Mouse (Mus musculus) neural tube, embryonic 11.5 days (tissue): ENCODE measurements around the gene Hacl1. TPM values are rescaled to one million over a fixed set of nuclear protein-coding genes. Genes with fewer than 3 reads are reported as not detected.

ENCODE experiments used
- ATAC-seq: fragments of 200-750 bp; cut with Nextera tagmentation; 2 replicates; pipeline ENCODE4 v1.8.0; 2017; ENCODE audit warnings: moderate number of reproducible peaks, mild to moderate bottlenecking, moderate TSS enrichment, moderate library complexity; ENCODE audit not compliant: insufficient read depth, low FRiP score, low TSS enrichment
- DNase-seq: peaks from one replicate; pipeline ENCODE4 v3.0.0-alpha.2; 2015; ENCODE audit warnings: low spot score
- H3K27ac ChIP-seq: fragments of 300-500 bp; sonication (generic); 2 replicates; pipeline ENCODE4 v1.5.1; 2014; ENCODE audit warnings: low read depth, mild to moderate bottlenecking, low read length
- H3K27me3 ChIP-seq: fragments of 300-500 bp; sonication (generic); 2 replicates; pipeline ENCODE4 v1.6.1; 2014; ENCODE audit warnings: mild to moderate bottlenecking, low read length, mixed read lengths; ENCODE audit not compliant: control insufficient read depth, insufficient read depth
- H3K36me3 ChIP-seq: fragments of 300-500 bp; sonication (generic); 2 replicates; pipeline ENCODE4 v1.6.1; 2014; ENCODE audit warnings: mild to moderate bottlenecking, low read length, moderate library complexity, mixed read lengths; ENCODE audit not compliant: control insufficient read depth, insufficient read depth
- H3K4me1 ChIP-seq: fragments of 300-500 bp; sonication (generic); 2 replicates; pipeline ENCODE4 v1.6.1; 2014; ENCODE audit warnings: low read length, mixed read lengths; ENCODE audit not compliant: control insufficient read depth, insufficient read depth
- H3K4me2 ChIP-seq: fragments of 300-500 bp; sonication (generic); 2 replicates; pipeline ENCODE4 v1.6.1; 2014; ENCODE audit warnings: low read depth, mild to moderate bottlenecking, moderate library complexity
- H3K4me3 ChIP-seq: fragments of 300-500 bp; sonication (generic); 2 replicates; pipeline ENCODE4 v1.5.1; 2014; ENCODE audit warnings: low read depth, low read length
- H3K9ac ChIP-seq: fragments of 300-500 bp; sonication (generic); 2 replicates; pipeline ENCODE4 v1.6.1; 2014; ENCODE audit warnings: mild to moderate bottlenecking, low read length
- H3K9me3 ChIP-seq: fragments of 300-500 bp; sonication (generic); 2 replicates; pipeline ENCODE4 v1.6.1; 2016; ENCODE audit warnings: low read length; ENCODE audit not compliant: control insufficient read depth
- WGBS: fragments of 180-500 bp; shearing (Covaris S2); extraction: QIAGEN DNeasy Blood & Tissue Kit; methylation state at CpG from one replicate; pipeline ENCODE4 v1.1.7; 2014; 5-methylcytosine and 5-hydroxymethylcytosine counted together
- polyA plus RNA-seq: library from polyadenylated mRNA; unstranded; fragments of >200 nt; fragmentation: Nextera tagmentation; extraction: Ambion mirVana; gene quantifications from 2 replicates; pipeline ENCODE4 v1.2.1, GENCODE M21; 2014

The Hacl1 gene
- polyA plus RNA-seq, 1 experiment from 2014 or later: 8.2 TPM

- no peak overlapping the region for H3K4me2 ChIP-seq
- no peak for ATAC-seq
- WGBS: 74% methylated on average over 18 of the region's 18 CpGs
- H3K9ac ChIP-seq: no peak overlapping the region
- peaks cover 3% of the 10 kb centered on the region; the same call in 1 of the 2 replicates for H3K36me3 ChIP-seq
- no peaks in the 10 kb centered on the region for H3K27me3 ChIP-seq
- H3K4me3 ChIP-seq: no peak overlapping the region
- DNase-seq: no peak
- H3K4me1 ChIP-seq: peaks cover 33% of the 10 kb centered on the region
- no peak overlapping the region for H3K27ac ChIP-seq
- H3K9me3 ChIP-seq: no peaks in the 10 kb centered on the region
Observed at GRCm38 (mm10) chr14:31664100-31664902, 23.2 kb upstream of the Hacl1 start.

- no peak overlapping the region for H3K4me3 ChIP-seq
- H3K36me3 ChIP-seq: peaks cover 3% of the 10 kb centered on the region; the same call in 1 of the 2 replicates
- H3K27me3 ChIP-seq: no peaks in the 10 kb centered on the region
- WGBS: 91% methylated on average over 13 of the region's 13 CpGs
- H3K4me2 ChIP-seq: no peak overlapping the region
- ATAC-seq: no peak
- peaks cover 26% of the 10 kb centered on the region for H3K4me1 ChIP-seq
- H3K9ac ChIP-seq: no peak overlapping the region
- no peaks in the 10 kb centered on the region for H3K9me3 ChIP-seq
- no peak for DNase-seq
- H3K27ac ChIP-seq: peak overlapping the region; percentile 100
Observed at GRCm38 (mm10) chr14:31663376-31664099, 22.5 kb upstream of the Hacl1 start.

- Histone ChIP-seq H3K36me3 (peaks cover 3% of the 10 kb centered on the region; the same call in 1 of the 2 replicates), H3K9ac (peak overlapping the region; percentile 67), H3K27me3 (no peaks in the 10 kb centered on the region), H3K4me1 (peaks cover 26% of the 10 kb centered on the region), H3K27ac (peak overlapping the region; percentile 100), H3K4me3 (peak overlapping the region; percentile 26; the same call in 1 of the 2 replicates), H3K9me3 (no peaks in the 10 kb centered on the region), H3K4me2 (peak overlapping the region; percentile 58)
- 16% methylated on average over 9 of the region's 9 CpGs for WGBS
- DNase-seq (peak; percentile 66), ATAC-seq (peak; percentile 51)
Observed at GRCm38 (mm10) chr14:31662555-31663211, 21.6 kb upstream of the Hacl1 start.

GRCm38 (mm10) chr14:31661671-31662554, 20.8 kb upstream of the Hacl1 start:
- H3K4me1 ChIP-seq: peaks cover 26% of the 10 kb centered on the region
- no peaks in the 10 kb centered on the region for H3K27me3 ChIP-seq
- H3K27ac ChIP-seq: peak overlapping the region; percentile 100
- H3K36me3 ChIP-seq: no peaks in the 10 kb centered on the region
- 2% methylated on average over 44 of the region's 44 CpGs for WGBS
- H3K4me3 ChIP-seq: peak overlapping the region; percentile 26
- peak overlapping the region; percentile 67 for H3K9ac ChIP-seq
- ATAC-seq (peak; percentile 92), DNase-seq (peak; percentile 91)
- peak overlapping the region; percentile 58 for H3K4me2 ChIP-seq
- no peaks in the 10 kb centered on the region for H3K9me3 ChIP-seq

- H3K27me3 ChIP-seq: no peaks in the 10 kb centered on the region
- peak overlapping the region; percentile 100 for H3K27ac ChIP-seq
- H3K4me3 ChIP-seq: no peak overlapping the region
- ATAC-seq: no peak
- H3K9ac ChIP-seq: no peak overlapping the region
- H3K4me2 ChIP-seq: no peak overlapping the region
- peaks cover 26% of the 10 kb centered on the region for H3K4me1 ChIP-seq
- H3K36me3 ChIP-seq: no peaks in the 10 kb centered on the region
- DNase-seq: peak; percentile 44
- 55% methylated on average over 7 of the region's 7 CpGs for WGBS
- H3K9me3 ChIP-seq: no peaks in the 10 kb centered on the region
Observed at GRCm38 (mm10) chr14:31660312-31661093, 19.4 kb upstream of the Hacl1 start.

- Histone ChIP-seq H3K4me3 (no peak overlapping the region), H3K4me1 (peaks cover 24% of the 10 kb centered on the region), H3K9me3 (no peaks in the 10 kb centered on the region), H3K27ac (no peak overlapping the region), H3K36me3 (no peaks in the 10 kb centered on the region), H3K9ac (no peak overlapping the region), H3K4me2 (no peak overlapping the region), H3K27me3 (no peaks in the 10 kb centered on the region)
- DNase-seq (no peak), ATAC-seq (no peak)
- WGBS: 61% methylated on average over 10 of the region's 10 CpGs
Observed at GRCm38 (mm10) chr14:31659501-31660181, 18.6 kb upstream of the Hacl1 start.

- ATAC-seq (no peak), DNase-seq (no peak)
- H3K4me3 ChIP-seq: no peak overlapping the region
- H3K9ac ChIP-seq: no peak overlapping the region
- no peak overlapping the region for H3K27ac ChIP-seq
- WGBS: 92% methylated on average over 8 of the region's 8 CpGs
- no peaks in the 10 kb centered on the region for H3K9me3 ChIP-seq
- peaks cover 18% of the 10 kb centered on the region for H3K4me1 ChIP-seq
- no peaks in the 10 kb centered on the region for H3K36me3 ChIP-seq
- H3K4me2 ChIP-seq: no peak overlapping the region
- no peaks in the 10 kb centered on the region for H3K27me3 ChIP-seq
Observed at GRCm38 (mm10) chr14:31658126-31658680, 17.1 kb upstream of the Hacl1 start.
